ENCODE assay signal across 10 mouse cellular contexts in the genomic region with DNA sequence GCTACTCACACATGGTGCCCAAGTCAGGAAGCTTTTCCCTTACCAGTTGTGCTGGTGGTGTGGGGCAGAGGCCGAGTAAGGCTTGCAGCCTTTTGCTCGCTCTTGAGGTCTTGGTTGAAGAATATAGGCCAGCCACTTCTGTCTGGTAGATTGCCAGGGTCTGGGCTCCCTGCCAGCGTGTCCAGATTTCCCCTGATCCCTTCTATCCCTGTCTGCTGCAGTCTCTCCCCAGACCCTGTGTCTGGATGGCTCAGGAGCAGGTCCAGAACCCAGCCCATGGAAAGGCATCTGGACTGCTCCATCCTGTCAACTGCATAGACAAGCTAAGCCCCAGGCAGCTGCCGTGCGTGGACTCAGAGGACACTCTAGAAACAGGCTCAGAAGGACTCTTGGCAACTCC. TPM values are rescaled to one million over a fixed set of nuclear protein-coding genes. Genes with fewer than 3 reads are reported as not detected.
A peak's percentile ranks its signal among the peaks of the same experiment; 100 is the strongest.
DNase-seq lines count a peak whose midpoint lies in the region; ATAC-seq and TF ChIP-seq lines count a peak whose summit lies in the region.
"Had no signal": no experiment of that assay in that cellular context is flagged by ENCODE, and none has a peak within 500 bp of the region (broad histone marks: within the 10 kb centered on the region; RNA-seq: fewer than 3 reads in every experiment).

No protein-coding gene starts in this region.

- DNase-seq in heart, adult 18-20 months: peak; percentile 60 to 66
- DNase-seq in heart, adult 8-10 months (ENCODE audit: low spot score): no peak
- DNase-seq in lung, embryonic 14.5 days: peak; percentile 84
- DNase-seq in lung, postnatal 36 days: no peak
- DNase-seq in adipocyte (ENCODE audit: low spot score): peak; percentile 50
- DNase-seq in embryo, embryonic 11 days: no peak
- DNase-seq in urinary bladder, postnatal 10 days (ENCODE audit: low spot score): no peak
- DNase-seq: kidney, adult 11 months; thymus, postnatal 36 days had no signal

- H3K36me3 ChIP-seq in lung, embryonic 14.5 days (ENCODE audit: insufficient read depth): no peaks in the 10 kb centered on the region

- WGBS in lung, embryonic 14.5 days: 49% methylated on average over 5 of the region's 5 CpGs

- no peak overlapping the region for H3K9ac ChIP-seq in lung, embryonic 14.5 days

- ATAC-seq in lung, embryonic 14.5 days (ENCODE audit: insufficient read depth): peak; percentile 70; the same call in 1 of the 2 replicates

- no peaks in the 10 kb centered on the region; the same call in 1 of the 2 replicates for H3K4me1 ChIP-seq in lung, embryonic 14.5 days (ENCODE audit: insufficient read depth)
- peaks cover 26% of the 10 kb centered on the region for H3K4me1 ChIP-seq in brown adipose tissue, adult 24 weeks (ENCODE audit: control insufficient read depth, insufficient read depth, insufficient read length, low read length)

- no peak overlapping the region for H3K4me3 ChIP-seq in lung, embryonic 14.5 days (ENCODE audit: low read depth, low read length)
- H3K4me3 ChIP-seq in brown adipose tissue, adult 24 weeks (ENCODE audit: insufficient read depth, low read depth, low read length): no peak overlapping the region

- no peak for TF ChIP-seq CTCF in lung, embryonic 14.5 days (IDR thresholded peaks at IDR 0.05; ENCODE audit: low read depth)

- no peaks in the 10 kb centered on the region for H3K27me3 ChIP-seq in lung, embryonic 14.5 days (ENCODE audit: insufficient read depth, low read length)

- H3K4me2 ChIP-seq in lung, embryonic 14.5 days: no peak overlapping the region

- H3K27ac ChIP-seq in lung, embryonic 14.5 days (ENCODE audit: low read depth): no peak overlapping the region
- H3K27ac ChIP-seq in brown adipose tissue, adult 24 weeks (replicated peaks; ENCODE audit: low read depth, low read length): peak overlapping the region; percentile 5; the same call in 1 of the 2 replicates

- no peaks in the 10 kb centered on the region for H3K9me3 ChIP-seq in lung, embryonic 14.5 days (ENCODE audit: low read depth, low read length)

RNA-seq across cellular contexts. Expression of a gene that starts 37.0 kb away (rescaled TPM):
- 10 to 100 TPM; 16.3 to 16.7 TPM for total RNA-seq in heart, adult 18-20 months (2021)
- total RNA-seq in heart, adult 8-10 months (2022): 10 to 100 TPM; 14.8 to 19.1 (median 15.9) TPM
- 19.6 and 21.7 TPM in 2 replicates for polyA plus RNA-seq in lung, embryonic 14.5 days (2014; fragmentation: Nextera tagmentation; extraction: Ambion mirVana)
- polyA plus RNA-seq in brown adipose tissue, adult 24 weeks (2012; ENCODE audit: insufficient read depth, insufficient read length, missing spikeins): 5.5 and 7.8 TPM in 2 replicates

Comparison
In these comparisons a context has a peak if more than half of its experiments do, and no peak if none do; other contexts are left out.
1. DNase-seq: peak in heart, adult 18-20 months (2 of 2), lung, embryonic 14.5 days (single experiment) and adipocyte (single experiment); none in heart, adult 8-10 months (single experiment), lung, postnatal 36 days (single experiment), embryo, embryonic 11 days (single experiment) and urinary bladder, postnatal 10 days (single experiment).